Mouse (Mus musculus) adrenal gland, adult 8-10 months (tissue): ENCODE data around the gene Mtrr. TPM values are rescaled to one million over a fixed set of nuclear protein-coding genes. Genes with fewer than 3 reads are reported as not detected.
"Not testable (repeated sequence)": the region's sequence is repeated elsewhere in the genome, so short reads cannot be mapped to it uniquely, and the experiment has no call there.

Source experiments
- DNase-seq: peaks from one replicate; pipeline ENCODE4 v3.0.0; 2022
- total RNA-seq, 4 experiments: library from RNA; stranded (reverse); gene quantifications; 2 replicates each; pipeline ENCODE4 v1.2.4; 2022

The Mtrr gene
- total RNA-seq, 4 experiments from 2014 or later, result 18.1 to 19.3 (median 18.7) TPM

DNA sequence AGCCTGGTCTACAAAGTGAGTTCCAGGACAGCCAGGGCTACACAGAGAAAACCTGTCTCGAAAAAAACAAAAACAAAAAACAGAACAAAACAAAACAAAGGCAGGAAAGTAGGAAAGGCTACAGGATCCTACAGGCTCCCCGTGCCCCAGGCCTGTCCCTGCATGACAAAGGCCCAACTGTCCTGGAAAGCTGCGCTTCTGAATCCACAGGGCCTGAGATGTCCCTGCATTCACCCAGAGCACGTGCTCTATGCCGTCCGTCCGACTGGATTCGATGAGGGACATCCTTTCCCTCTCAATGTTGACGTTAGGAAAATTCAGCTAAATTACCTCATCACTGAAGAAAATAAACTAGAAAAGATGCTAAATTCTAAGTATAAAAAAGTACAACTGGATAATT is 13.8 kb downstream of the Mtrr start:
- no peak for DNase-seq

DNA sequence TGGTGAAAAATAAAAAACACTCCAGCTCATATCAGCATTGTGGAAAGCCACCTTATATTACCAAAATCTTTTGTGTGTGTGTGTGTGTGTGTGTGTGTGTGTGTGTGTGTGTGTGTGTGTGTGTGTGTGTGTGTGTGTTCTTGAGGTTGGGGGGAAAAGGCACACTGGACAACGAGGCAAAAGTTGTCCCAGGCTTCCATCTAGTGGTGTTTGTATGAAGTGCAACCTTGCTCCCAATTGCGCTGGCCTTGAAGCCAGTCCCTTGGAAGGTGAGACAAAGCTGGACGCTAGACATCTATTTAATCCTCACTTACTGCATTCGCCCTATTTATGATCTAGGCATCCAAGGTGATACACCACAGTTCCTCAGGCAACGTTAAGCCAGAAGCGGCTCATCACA is 28.6 kb downstream of the Mtrr start:
- DNase-seq, result not testable (repeated sequence)

Other genes starting within 250 kb of the Mtrr start
- 10 to 100 TPM; 13.3 to 17.5 (median 17.2) TPM for gene Fastkd3, start 85 bp upstream of the Mtrr start, total RNA-seq
- gene 1700001L19Rik, start 15.3 kb upstream of the Mtrr start, total RNA-seq, result under 1 TPM in 2 of 4 experiments, not detected in 2; 0.21 to 0.65 TPM